Mouse (Mus musculus) neural tube, embryonic 11.5 days (tissue): ENCODE measurements around the gene Gm8947. TPM values are rescaled to one million over a fixed set of nuclear protein-coding genes. Genes with fewer than 3 reads are reported as not detected.
A peak's percentile ranks its signal among the peaks of the same experiment; 100 is the strongest.
"Not testable (repeated sequence)": the region's sequence is repeated elsewhere in the genome, so short reads cannot be mapped to it uniquely, and the experiment has no call there.

Source experiments
- ATAC-seq: fragments of 200-750 bp; cut with Nextera tagmentation; 2 replicates; pipeline ENCODE4 v1.8.0; 2017; ENCODE audit warnings: moderate number of reproducible peaks, mild to moderate bottlenecking, moderate TSS enrichment, moderate library complexity; ENCODE audit not compliant: insufficient read depth, low FRiP score, low TSS enrichment
- DNase-seq: peaks from one replicate; pipeline ENCODE4 v3.0.0-alpha.2; 2015; ENCODE audit warnings: low spot score
- H3K27ac ChIP-seq: fragments of 300-500 bp; sonication (generic); 2 replicates; pipeline ENCODE4 v1.5.1; 2014; ENCODE audit warnings: low read depth, mild to moderate bottlenecking, low read length
- H3K27me3 ChIP-seq: fragments of 300-500 bp; sonication (generic); 2 replicates; pipeline ENCODE4 v1.6.1; 2014; ENCODE audit warnings: mild to moderate bottlenecking, low read length, mixed read lengths; ENCODE audit not compliant: control insufficient read depth, insufficient read depth
- H3K36me3 ChIP-seq: fragments of 300-500 bp; sonication (generic); 2 replicates; pipeline ENCODE4 v1.6.1; 2014; ENCODE audit warnings: mild to moderate bottlenecking, low read length, moderate library complexity, mixed read lengths; ENCODE audit not compliant: control insufficient read depth, insufficient read depth
- H3K4me1 ChIP-seq: fragments of 300-500 bp; sonication (generic); 2 replicates; pipeline ENCODE4 v1.6.1; 2014; ENCODE audit warnings: low read length, mixed read lengths; ENCODE audit not compliant: control insufficient read depth, insufficient read depth
- H3K4me2 ChIP-seq: fragments of 300-500 bp; sonication (generic); 2 replicates; pipeline ENCODE4 v1.6.1; 2014; ENCODE audit warnings: low read depth, mild to moderate bottlenecking, moderate library complexity
- H3K4me3 ChIP-seq: fragments of 300-500 bp; sonication (generic); 2 replicates; pipeline ENCODE4 v1.5.1; 2014; ENCODE audit warnings: low read depth, low read length
- H3K9ac ChIP-seq: fragments of 300-500 bp; sonication (generic); 2 replicates; pipeline ENCODE4 v1.6.1; 2014; ENCODE audit warnings: mild to moderate bottlenecking, low read length
- H3K9me3 ChIP-seq: fragments of 300-500 bp; sonication (generic); 2 replicates; pipeline ENCODE4 v1.6.1; 2016; ENCODE audit warnings: low read length; ENCODE audit not compliant: control insufficient read depth
- WGBS: fragments of 180-500 bp; shearing (Covaris S2); extraction: QIAGEN DNeasy Blood & Tissue Kit; methylation state at CpG from one replicate; pipeline ENCODE4 v1.1.7; 2014; 5-methylcytosine and 5-hydroxymethylcytosine counted together
- polyA plus RNA-seq: library from polyadenylated mRNA; unstranded; fragments of >200 nt; fragmentation: Nextera tagmentation; extraction: Ambion mirVana; gene quantifications from 2 replicates; pipeline ENCODE4 v1.2.1, GENCODE M21; 2014

Gene Gm8947
- polyA plus RNA-seq, 1 experiment from 2014 or later, result 0.29 TPM

DNA sequence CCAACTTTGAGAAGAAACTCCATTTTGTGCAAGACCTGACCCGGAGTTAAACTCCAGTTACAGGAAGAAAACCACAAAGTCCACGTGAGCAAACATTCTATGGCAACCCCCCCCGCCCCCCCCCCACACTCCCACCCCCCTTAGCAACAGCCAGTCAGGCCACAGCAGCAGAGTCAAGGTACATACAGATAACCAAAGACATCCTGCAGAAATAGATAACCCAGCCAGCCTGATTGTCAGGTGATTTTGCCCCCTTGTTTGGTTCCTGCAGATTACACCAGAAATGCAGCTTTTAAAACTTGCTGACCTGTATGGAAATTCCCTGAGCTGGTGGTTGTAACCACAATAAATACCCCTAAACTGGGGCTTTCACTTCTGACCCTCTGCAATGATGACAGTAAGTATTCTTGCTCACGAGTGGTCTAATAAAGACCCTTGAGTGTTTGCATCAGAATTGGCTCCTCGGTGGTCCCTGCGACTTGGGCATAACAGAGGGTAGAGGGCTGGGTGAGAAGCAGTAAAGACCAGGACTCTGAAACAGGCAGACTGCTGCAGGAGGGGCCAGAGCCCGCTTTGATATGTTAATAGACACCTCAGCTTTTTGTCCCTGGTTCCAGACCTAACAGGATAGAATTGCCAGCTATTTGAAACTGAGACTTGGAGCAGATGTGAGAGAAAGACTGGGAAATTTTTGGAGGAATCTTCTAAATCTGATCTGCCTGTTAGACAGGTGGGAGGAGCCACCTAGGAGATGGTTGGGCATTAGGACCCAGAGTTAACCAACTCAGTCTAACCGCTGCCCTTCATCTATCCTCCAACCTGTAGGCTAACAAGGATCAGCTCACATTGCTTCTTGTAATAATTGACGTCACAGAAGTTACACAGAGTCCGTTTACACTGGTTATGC lies 14.9 kb upstream of the Gm8947 start:
- no peaks in the 10 kb centered on the region for H3K9me3 ChIP-seq
- ATAC-seq, result peak; percentile 81
- 6% methylated on average over 10 of the region's 10 CpGs for WGBS
- DNase-seq, result no peak
- no peak overlapping the region; the same call in 1 of the 2 replicates for H3K9ac ChIP-seq
- peak overlapping the region; percentile 41 for H3K4me2 ChIP-seq
- H3K27ac ChIP-seq, result peak overlapping the region; percentile 39; the same call in 1 of the 2 replicates
- H3K4me3 ChIP-seq, result 0 out of 2 replicates have a peak overlapping the region, but pooled peaks have one; percentile 12
- no peaks in the 10 kb centered on the region for H3K36me3 ChIP-seq
- peaks cover 8% of the 10 kb centered on the region for H3K4me1 ChIP-seq
- no peaks in the 10 kb centered on the region for H3K27me3 ChIP-seq

DNA sequence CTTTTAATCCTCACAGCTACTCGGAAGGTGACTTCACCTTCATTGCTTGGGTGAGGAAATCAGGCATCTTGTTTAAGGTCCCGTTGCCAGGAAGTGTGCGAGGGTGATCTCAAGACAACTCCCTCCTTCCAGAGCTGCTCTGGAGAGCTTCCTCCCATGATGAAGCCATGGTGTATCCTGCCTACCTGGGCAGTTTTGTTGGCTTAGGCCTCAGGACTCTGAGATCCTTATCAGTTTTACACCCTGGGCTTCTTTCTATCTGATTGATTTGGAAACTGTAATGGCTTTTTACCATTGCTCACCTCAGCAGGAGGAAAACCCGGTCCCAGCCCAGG lies 14.3 kb upstream of the Gm8947 start:
- H3K4me1 ChIP-seq, result peaks cover 8% of the 10 kb centered on the region
- no peak for DNase-seq
- WGBS, result 4% methylated on average over 4 of the region's 4 CpGs
- H3K4me3 ChIP-seq, result 0 out of 2 replicates have a peak overlapping the region, but pooled peaks have one; percentile 12
- H3K9ac ChIP-seq, result no peak overlapping the region; the same call in 1 of the 2 replicates
- H3K27me3 ChIP-seq, result no peaks in the 10 kb centered on the region
- H3K4me2 ChIP-seq, result peak overlapping the region; percentile 41
- no peaks in the 10 kb centered on the region for H3K9me3 ChIP-seq
- no peak for ATAC-seq
- no peak overlapping the region for H3K27ac ChIP-seq
- no peaks in the 10 kb centered on the region for H3K36me3 ChIP-seq

DNA sequence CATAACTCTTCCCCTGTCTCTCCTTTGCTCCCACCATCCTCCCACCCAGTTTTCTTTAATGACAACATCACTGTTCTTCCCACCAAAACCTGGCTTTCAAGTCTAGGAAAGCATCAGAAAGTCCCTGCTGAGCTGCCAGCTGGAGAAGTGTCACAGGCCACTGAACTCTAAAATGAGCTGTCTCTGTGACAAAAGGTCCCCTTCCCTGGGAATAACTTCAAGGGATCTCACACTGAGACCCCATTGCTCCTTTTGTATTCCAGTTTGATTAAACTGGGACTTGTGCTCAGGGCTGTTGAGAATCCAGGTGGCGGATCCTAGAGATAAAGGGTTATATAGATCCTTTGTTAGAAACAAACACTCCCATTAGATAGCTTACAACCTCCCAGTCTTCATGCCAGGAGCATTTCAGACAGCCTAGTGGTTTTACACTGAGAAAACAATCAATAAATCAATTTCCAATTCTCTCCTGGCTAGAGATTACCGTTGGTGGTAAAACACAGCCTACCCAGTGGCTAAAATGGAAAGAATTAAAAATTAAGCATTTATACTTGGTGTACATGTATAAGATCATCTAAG lies 13.6 kb upstream of the Gm8947 start:
- H3K27ac ChIP-seq, result no peak overlapping the region
- H3K36me3 ChIP-seq, result no peaks in the 10 kb centered on the region
- H3K9me3 ChIP-seq, result no peaks in the 10 kb centered on the region
- ATAC-seq (peak; percentile 45; the same call in 1 of the 2 replicates), DNase-seq (peak; percentile 34)
- WGBS, result 12% methylated on average over 2 of the region's 2 CpGs
- no peak overlapping the region for H3K9ac ChIP-seq
- H3K4me3 ChIP-seq, result no peak overlapping the region
- no peak overlapping the region for H3K4me2 ChIP-seq
- no peaks in the 10 kb centered on the region for H3K27me3 ChIP-seq
- peaks cover 8% of the 10 kb centered on the region for H3K4me1 ChIP-seq

DNA sequence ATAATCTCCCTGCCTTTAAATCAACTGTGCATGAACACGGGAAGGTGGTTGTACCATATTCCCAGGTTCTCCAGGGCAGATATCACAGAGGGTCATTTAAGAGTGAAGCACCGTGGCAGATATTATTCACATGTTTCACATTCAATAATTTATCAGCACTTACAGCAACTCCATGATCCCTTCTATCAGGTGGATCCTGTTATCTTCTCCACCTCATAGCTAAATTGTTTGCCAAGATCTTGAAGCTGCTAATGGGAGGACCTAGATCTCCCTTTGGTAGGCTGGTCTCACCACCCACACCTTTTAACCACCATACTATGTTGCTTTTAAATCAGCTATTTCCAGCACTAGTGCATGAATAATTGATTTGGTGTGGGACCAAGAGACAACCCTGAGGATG lies 12.0 kb upstream of the Gm8947 start:
- 91% methylated on average over 2 of the region's 2 CpGs for WGBS
- no peak overlapping the region for H3K9ac ChIP-seq

DNA sequence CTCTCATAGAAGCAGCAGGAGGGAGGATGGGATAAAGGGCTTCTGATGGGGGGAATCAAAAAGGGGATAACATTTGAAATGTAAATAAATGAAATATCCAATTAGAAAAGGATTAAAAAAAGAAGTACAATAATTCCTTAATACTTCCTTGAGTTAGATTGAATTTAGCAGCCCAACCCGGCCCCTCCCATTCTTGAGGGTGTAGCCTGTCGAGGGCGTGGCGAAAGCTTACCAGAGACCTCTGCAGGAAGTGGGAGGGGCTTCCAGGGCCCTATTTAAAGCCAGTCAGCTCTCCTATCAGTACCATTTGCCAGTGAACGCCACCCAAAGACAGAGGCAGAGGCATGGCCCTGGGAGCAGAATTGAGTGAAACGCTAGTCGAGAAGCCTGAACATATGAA lies 9.9 kb upstream of the Gm8947 start, which contains the start of gene Gm47985:
Gm47985 (plus strand) TSS at position 272 of the 400 bp plus-strand sequence.
- H3K4me3 ChIP-seq, H3K9me3 ChIP-seq, H3K36me3 ChIP-seq, H3K27ac ChIP-seq, H3K4me1 ChIP-seq, H3K9ac ChIP-seq, H3K27me3 ChIP-seq, DNase-seq, H3K4me2 ChIP-seq, ATAC-seq: not testable (repeated sequence)
- WGBS, result no CpG with 5 or more reads among the region's 7 CpGs

More for the DNA sequence above, 12.0 kb upstream of the Gm8947 start:
- no peak for ATAC-seq
- no peaks in the 10 kb centered on the region for H3K27me3 ChIP-seq
- no peaks in the 10 kb centered on the region for H3K36me3 ChIP-seq
- no peak overlapping the region for H3K4me2 ChIP-seq
- no peak overlapping the region for H3K4me3 ChIP-seq
- H3K4me1 ChIP-seq, result peaks cover 8% of the 10 kb centered on the region
- no peak overlapping the region for H3K27ac ChIP-seq
- no peaks in the 10 kb centered on the region for H3K9me3 ChIP-seq
- no peak for DNase-seq

DNA sequence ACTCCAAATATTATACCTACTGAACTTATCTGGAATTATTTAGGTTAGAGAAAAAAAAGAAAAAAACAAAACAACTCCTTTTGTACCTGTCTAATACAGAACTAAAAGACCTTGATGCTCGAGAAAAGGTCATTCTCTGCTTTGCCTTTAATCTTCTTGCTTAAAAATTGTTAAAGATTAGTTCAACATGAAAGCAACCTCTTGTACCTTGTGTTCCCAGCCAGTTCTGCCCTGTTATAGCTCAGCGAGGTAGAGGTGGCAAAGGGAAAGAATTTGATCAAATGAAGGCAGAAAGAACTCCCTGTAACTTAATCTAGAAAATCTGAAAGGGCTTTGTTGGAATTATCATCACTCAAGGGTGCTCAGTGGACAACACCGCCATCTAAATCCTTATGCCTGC lies 6.0 kb upstream of the Gm8947 start:
- not testable (repeated sequence) for H3K9me3 ChIP-seq, H3K4me2 ChIP-seq, H3K9ac ChIP-seq, DNase-seq, ATAC-seq, H3K27ac ChIP-seq, H3K4me1 ChIP-seq, H3K27me3 ChIP-seq, H3K4me3 ChIP-seq, H3K36me3 ChIP-seq
- 92% methylated on average over 3 of the region's 3 CpGs for WGBS

DNA sequence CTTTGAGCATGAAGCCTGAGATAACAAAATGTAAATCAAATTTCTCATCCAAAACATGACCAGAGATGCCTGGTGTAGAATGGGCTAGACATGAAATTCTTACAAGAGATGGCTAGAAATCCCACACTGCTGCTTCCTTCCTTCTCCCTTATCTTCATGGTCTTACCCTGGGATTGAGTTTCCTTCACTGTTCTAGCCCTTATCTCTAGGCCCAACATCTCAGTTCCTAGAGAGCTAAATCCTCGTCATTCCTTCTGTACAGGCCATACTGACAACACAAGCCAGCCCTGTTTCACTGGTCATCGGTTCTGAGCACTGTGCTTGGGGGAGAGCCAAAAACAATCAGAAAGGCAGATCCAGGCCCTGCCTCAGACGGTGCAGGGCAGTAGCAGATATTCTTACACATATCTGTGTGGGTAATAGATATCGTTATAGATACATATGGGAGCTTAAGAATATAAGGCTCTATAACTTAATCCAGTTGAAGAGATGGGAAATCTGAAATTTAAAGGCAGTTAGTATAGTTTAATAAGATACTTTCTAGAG lies 5.2 kb upstream of the Gm8947 start:
- not testable (repeated sequence) for ATAC-seq, H3K9me3 ChIP-seq, H3K27me3 ChIP-seq, H3K36me3 ChIP-seq, DNase-seq, H3K27ac ChIP-seq, H3K4me3 ChIP-seq, H3K4me2 ChIP-seq, H3K9ac ChIP-seq, H3K4me1 ChIP-seq
- 91% methylated on average over 4 of the region's 4 CpGs for WGBS

DNA sequence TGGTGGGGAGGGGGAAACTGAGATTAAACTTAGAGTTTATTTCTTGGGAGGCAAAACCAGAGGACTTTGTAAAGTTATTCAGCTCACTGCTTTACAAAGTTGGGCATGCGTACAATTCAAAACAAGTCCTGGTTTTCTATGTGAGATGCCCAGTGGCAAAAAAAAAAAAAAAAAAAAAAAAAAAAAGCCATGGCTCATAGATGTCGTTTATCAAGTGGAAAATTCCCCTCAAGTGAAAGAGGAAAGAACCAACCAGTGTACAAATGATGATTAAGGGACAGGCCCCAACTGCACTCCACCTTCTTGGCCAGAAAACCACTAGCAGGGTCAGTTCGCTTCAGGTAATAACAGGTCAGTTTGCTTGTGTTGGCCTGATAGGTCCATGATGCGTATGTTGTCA lies 3.7 kb upstream of the Gm8947 start:
- no peak overlapping the region for H3K27ac ChIP-seq
- H3K27me3 ChIP-seq, result no peaks in the 10 kb centered on the region
- H3K9me3 ChIP-seq, result no peaks in the 10 kb centered on the region
- H3K4me3 ChIP-seq, result no peak overlapping the region
- H3K4me2 ChIP-seq, result no peak overlapping the region
- 92% methylated on average over 4 of the region's 4 CpGs for WGBS
- H3K9ac ChIP-seq, result no peak overlapping the region
- H3K4me1 ChIP-seq, result no peaks in the 10 kb centered on the region
- ATAC-seq, result no peak
- H3K36me3 ChIP-seq, result no peaks in the 10 kb centered on the region
- DNase-seq, result no peak
